Mouse (Mus musculus) midbrain, postnatal 0 days (tissue): ENCODE data around the gene 4930435E12Rik. TPM values are rescaled to one million over a fixed set of nuclear protein-coding genes. Genes with fewer than 3 reads are reported as not detected.

ENCODE experiments used
- ATAC-seq: fragments of 200-750 bp; cut with Nextera tagmentation; 2 replicates; pipeline ENCODE4 v1.8.0; 2017; ENCODE audit warnings: moderate number of reproducible peaks, mild to moderate bottlenecking, moderate TSS enrichment, moderate library complexity; ENCODE audit not compliant: low FRiP score
- DNase-seq: peaks from one replicate; pipeline ENCODE4 v3.0.0-alpha.2; 2015; ENCODE audit warnings: low spot score
- H3K27ac ChIP-seq: fragments of 300-500 bp; sonication (generic); 2 replicates; pipeline ENCODE4 v1.5.1; 2014; ENCODE audit warnings: low read depth, mild to moderate bottlenecking, low read length, mixed read lengths
- H3K27me3 ChIP-seq: fragments of 300-500 bp; sonication (generic); 2 replicates; pipeline ENCODE4 v1.6.1; 2014; ENCODE audit warnings: low read length, control low read depth, mixed read lengths; ENCODE audit not compliant: insufficient read depth
- H3K36me3 ChIP-seq: fragments of 300-500 bp; sonication (generic); 2 replicates; pipeline ENCODE4 v1.6.1; 2014; ENCODE audit warnings: low read length, control low read depth, mixed read lengths; ENCODE audit not compliant: insufficient read depth
- H3K4me1 ChIP-seq: fragments of 300-500 bp; sonication (generic); 2 replicates; pipeline ENCODE4 v1.6.1; 2014; ENCODE audit warnings: mild to moderate bottlenecking, control low read depth, antibody characterized with exemption, low read length, mixed read lengths; ENCODE audit not compliant: insufficient read depth
- H3K4me2 ChIP-seq: fragments of 300-500 bp; sonication (generic); 2 replicates; pipeline ENCODE4 v1.6.1; 2014; ENCODE audit warnings: low read depth, mild to moderate bottlenecking, low read length, mixed read lengths; ENCODE audit not compliant: poor library complexity, severe bottlenecking
- H3K4me3 ChIP-seq: fragments of 300-500 bp; sonication (generic); 2 replicates; pipeline ENCODE4 v1.5.1; 2014; ENCODE audit warnings: low read depth, mild to moderate bottlenecking, low read length, moderate library complexity
- H3K9ac ChIP-seq: fragments of 300-500 bp; sonication (generic); replicated peaks from 2 replicates; pipeline ENCODE4 v1.6.1; 2014; ENCODE audit warnings: mild to moderate bottlenecking, low read length, moderate library complexity, mixed read lengths; ENCODE audit not compliant: poor library complexity, severe bottlenecking
- H3K9me3 ChIP-seq: fragments of 300-500 bp; sonication (generic); 2 replicates; pipeline ENCODE4 v1.6.1; 2016; ENCODE audit warnings: low read length, control low read depth
- CTCF ChIP-seq: IDR thresholded peaks from 2 replicates; pipeline ENCODE4 v1.5.1; 2016; ENCODE audit warnings: antibody characterized with exemption, mild to moderate bottlenecking
- WGBS: fragments of 180-500 bp; shearing (Covaris S2); extraction: QIAGEN DNeasy Blood & Tissue Kit; methylation state at CpG from one replicate; pipeline ENCODE4 v1.1.7; 2014; 5-methylcytosine and 5-hydroxymethylcytosine counted together
- polyA plus RNA-seq: library from polyadenylated mRNA; unstranded; fragments of >200 nt; fragmentation: Nextera tagmentation; extraction: Ambion mirVana; gene quantifications from 2 replicates; pipeline ENCODE4 v1.2.1, GENCODE M21; 2015
- total RNA-seq: library from RNA; depleted of rRNA; stranded (reverse); fragments of >200 nt; gene quantifications from 2 replicates; pipeline ENCODE4 v1.2.3, GENCODE M21; 2014

4930435E12Rik gene
- total and polyA plus RNA-seq, 2 experiments from 2014 or later = not detected

DNA sequence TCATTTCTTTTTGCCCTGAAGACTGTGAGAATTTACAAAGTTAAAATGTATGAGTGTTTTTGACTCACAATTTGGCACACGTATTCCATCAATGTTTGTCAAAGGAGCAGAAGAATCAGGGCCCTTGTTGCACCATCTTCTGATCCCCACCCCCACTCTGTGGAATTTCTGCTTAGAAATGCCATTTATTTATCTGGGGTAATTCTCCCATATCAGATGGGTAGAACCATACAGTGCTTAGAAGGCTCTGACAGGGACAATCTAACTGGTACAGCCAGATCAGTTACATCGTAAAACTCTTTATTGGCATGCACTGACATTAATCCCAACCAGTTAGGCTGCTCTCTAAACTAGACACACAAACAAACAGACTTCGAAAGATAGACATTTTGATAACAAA, 38.6 kb downstream of the 4930435E12Rik start:
- H3K9ac ChIP-seq = no peak overlapping the region
- no peak for ATAC-seq

DNA sequence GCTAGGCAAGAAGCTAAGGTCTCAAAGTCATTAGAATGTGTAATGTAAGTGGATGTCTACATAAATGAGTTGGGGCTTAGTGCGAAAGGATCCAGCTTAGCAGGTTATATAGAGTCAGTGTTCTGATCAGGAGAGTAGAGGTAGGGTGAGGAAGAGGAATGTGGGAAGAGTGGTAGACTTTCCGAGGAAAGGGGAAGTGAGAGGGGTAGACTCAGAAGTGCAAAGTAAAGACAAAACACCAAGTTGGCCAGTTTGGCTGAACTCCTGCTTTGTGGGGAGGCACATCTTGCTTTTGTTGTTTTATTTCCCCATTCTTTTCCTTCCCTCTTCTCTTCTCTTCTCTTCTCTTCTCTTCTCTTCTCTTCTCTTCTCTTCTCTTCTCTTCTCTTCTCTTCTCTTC, 39.5 kb downstream of the 4930435E12Rik start:
- Histone ChIP-seq H3K4me3 (no peak overlapping the region), H3K4me2 (no peak overlapping the region), H3K27ac (no peak overlapping the region), H3K36me3 (no peaks in the 10 kb centered on the region), H3K9ac (no peak overlapping the region), H3K9me3 (no peaks in the 10 kb centered on the region), H3K27me3 (no peaks in the 10 kb centered on the region), H3K4me1 (no peaks in the 10 kb centered on the region)
- no peak for TF ChIP-seq CTCF
- ATAC-seq (no peak), DNase-seq (no peak)
- 98% methylated on average over 2 of the region's 2 CpGs for WGBS

More for the DNA sequence above, 38.6 kb downstream of the 4930435E12Rik start:
- WGBS = 89% methylated on average over 3 of the region's 3 CpGs
- Histone ChIP-seq H3K4me3 (no peak overlapping the region), H3K9me3 (no peaks in the 10 kb centered on the region), H3K27me3 (no peaks in the 10 kb centered on the region), H3K27ac (no peak overlapping the region), H3K4me2 (no peak overlapping the region), H3K4me1 (no peaks in the 10 kb centered on the region), H3K36me3 (no peaks in the 10 kb centered on the region)
- no peak for TF ChIP-seq CTCF
- DNase-seq = no peak

DNA sequence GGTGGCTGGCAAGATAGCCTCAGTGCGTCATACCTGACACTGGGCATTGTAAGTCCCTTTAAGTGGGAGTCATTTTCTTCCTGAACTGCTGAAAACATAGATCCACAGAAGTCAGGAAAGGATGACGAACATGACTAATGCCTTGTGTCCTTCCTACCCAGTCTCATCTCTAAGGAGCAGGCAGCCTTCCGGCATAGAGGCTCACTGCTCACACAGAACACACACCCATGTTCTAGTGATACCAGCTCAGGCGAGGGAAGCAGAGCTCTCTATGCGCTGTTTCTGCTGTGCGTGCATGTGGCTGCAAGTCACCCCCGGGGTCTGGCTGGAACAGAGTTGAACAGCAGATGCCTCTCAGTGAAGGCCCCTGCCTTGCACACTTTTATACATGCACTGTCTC, 43.2 kb downstream of the 4930435E12Rik start:
- DNase-seq (no peak), ATAC-seq (no peak)
- no peak overlapping the region for H3K4me3 ChIP-seq

DNA sequence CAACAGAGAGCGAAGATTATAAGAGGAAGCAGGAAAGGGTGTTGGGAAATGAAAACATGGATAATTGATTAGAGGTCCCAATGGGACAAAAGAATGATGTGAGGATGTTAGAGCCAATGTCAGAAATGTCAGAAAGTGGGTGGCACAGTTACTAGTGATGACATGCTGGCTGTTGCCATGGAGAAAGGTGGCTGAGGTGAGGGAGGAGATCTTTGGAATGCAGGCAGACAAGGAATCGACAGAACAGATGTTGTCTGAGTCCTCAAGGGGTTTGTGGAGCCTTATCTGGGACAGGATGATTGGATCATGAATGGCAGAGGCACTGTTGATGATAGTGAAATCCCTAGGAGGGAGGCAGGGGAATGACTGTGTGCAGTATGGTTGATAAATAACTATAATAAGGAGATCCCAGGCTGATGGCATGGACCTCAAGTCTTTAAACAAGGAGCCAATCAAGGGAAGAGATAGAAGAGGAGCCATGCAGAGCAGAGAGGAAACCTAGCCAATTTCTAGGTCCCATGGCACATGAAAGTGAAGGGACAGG, 46.0 kb downstream of the 4930435E12Rik start:
- peak; percentile 26 for DNase-seq
- TF ChIP-seq CTCF = no peak

More for the DNA sequence above, 43.2 kb downstream of the 4930435E12Rik start:
- TF ChIP-seq CTCF = no peak
- Histone ChIP-seq H3K27ac (no peak overlapping the region), H3K27me3 (no peaks in the 10 kb centered on the region), H3K4me1 (no peaks in the 10 kb centered on the region), H3K9me3 (no peaks in the 10 kb centered on the region), H3K9ac (no peak overlapping the region), H3K4me2 (no peak overlapping the region), H3K36me3 (no peaks in the 10 kb centered on the region)
- WGBS = 88% methylated on average over 7 of the region's 7 CpGs

DNA sequence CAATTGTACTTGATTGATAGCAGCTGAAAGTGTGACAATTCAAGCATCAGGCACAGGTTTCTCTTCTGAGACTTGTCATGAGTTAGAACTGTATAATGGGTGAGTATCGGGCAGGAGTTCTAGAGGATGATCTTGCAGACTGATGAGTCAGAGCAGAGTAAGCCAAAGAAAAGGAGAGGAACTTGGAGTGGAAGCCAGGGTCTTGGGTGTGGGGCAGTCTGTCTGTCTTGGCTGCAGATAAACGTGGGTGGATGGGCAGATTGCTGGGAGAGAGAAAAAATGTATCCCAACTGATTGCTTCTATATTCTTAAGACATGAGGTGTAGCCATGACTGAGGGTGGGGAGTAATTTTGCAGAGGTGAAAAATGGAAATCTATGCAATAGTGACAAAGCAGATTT, 46.6 kb downstream of the 4930435E12Rik start:
- 72% methylated on average over 2 of the region's 2 CpGs for WGBS
- H3K4me2 ChIP-seq = no peak overlapping the region

More for the DNA sequence above, 46.0 kb downstream of the 4930435E12Rik start:
- Histone ChIP-seq H3K36me3 (no peaks in the 10 kb centered on the region), H3K4me3 (no peak overlapping the region), H3K4me2 (no peak overlapping the region), H3K27ac (no peak overlapping the region), H3K9ac (no peak overlapping the region), H3K9me3 (no peaks in the 10 kb centered on the region), H3K27me3 (no peaks in the 10 kb centered on the region), H3K4me1 (no peaks in the 10 kb centered on the region)
- WGBS = 53% methylated on average over 2 of the region's 2 CpGs
- ATAC-seq = 0 out of 2 replicates have a peak, but pooled peaks have one; percentile 7

DNA sequence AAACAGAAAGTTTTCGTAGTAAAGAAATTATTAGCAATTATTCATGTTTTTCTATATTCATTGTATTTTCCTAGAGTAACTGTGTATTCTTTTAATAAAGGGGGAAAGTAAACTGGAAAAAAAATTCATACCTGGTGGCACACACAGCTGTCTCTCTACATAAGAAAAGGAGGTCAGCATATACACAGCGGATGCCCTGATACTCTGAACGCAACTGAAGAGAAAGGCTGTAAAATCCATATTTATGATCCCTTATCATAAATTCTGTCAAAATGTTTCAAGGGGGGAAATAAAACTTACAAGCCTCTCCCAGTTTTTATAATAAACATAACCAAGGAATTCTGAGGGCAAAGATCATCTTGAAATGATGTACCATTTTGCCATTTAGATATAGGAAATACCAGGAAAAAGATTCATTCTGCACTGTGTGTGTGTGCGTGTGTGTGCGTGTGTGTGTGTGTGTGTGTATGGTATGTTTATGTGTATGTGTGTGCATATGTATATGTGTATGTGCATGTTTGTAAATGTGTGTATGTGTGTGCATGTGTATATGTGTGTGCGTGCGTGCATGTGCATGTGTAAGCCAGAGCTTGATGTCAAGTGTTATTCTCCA, 47.5 kb downstream of the 4930435E12Rik start:
- Histone ChIP-seq H3K4me1 (no peaks in the 10 kb centered on the region), H3K4me3 (no peak overlapping the region), H3K36me3 (no peaks in the 10 kb centered on the region), H3K9me3 (no peaks in the 10 kb centered on the region), H3K27ac (no peak overlapping the region), H3K27me3 (no peaks in the 10 kb centered on the region), H3K4me2 (no peak overlapping the region), H3K9ac (no peak overlapping the region)
- DNase-seq = no peak
- WGBS = 94% methylated on average over 7 of the region's 7 CpGs
- ATAC-seq = no peak
- TF ChIP-seq CTCF = no peak

More for the DNA sequence above, 46.6 kb downstream of the 4930435E12Rik start:
- Histone ChIP-seq H3K9me3 (no peaks in the 10 kb centered on the region), H3K9ac (no peak overlapping the region), H3K27ac (no peak overlapping the region), H3K4me1 (no peaks in the 10 kb centered on the region), H3K36me3 (no peaks in the 10 kb centered on the region), H3K4me3 (no peak overlapping the region), H3K27me3 (no peaks in the 10 kb centered on the region)
- DNase-seq = no peak
- no peak for ATAC-seq
- no peak for TF ChIP-seq CTCF
